Mouse (Mus musculus): Measurements from ENCODE around the gene Stra6. TPM values are rescaled to one million over a fixed set of nuclear protein-coding genes. Genes with fewer than 3 reads are reported as not detected.

Gene Stra6
- polyA plus RNA-seq, 1 experiment from 2014 or later = 8.6 TPM

- H3K4me1 ChIP-seq = peaks cover 36% of the 10 kb centered on the region
- no peak overlapping the region for H3K4me3 ChIP-seq
- H3K9ac ChIP-seq (replicated peaks) = no peak overlapping the region
- no peak overlapping the region for H3K27ac ChIP-seq (replicated peaks)
- H3K9me3 ChIP-seq = no peaks in the 10 kb centered on the region
- ATAC-seq (ENCODE audit: low FRiP score, low read depth) = no peak
- H3K27me3 ChIP-seq = peaks cover 35% of the 10 kb centered on the region
- no peaks in the 10 kb centered on the region for H3K36me3 ChIP-seq
- H3K4me2 ChIP-seq (replicated peaks) = no peak overlapping the region
- 48% methylated on average over 6 of the region's 6 CpGs for WGBS
These were observed 40.1 kb downstream of the Stra6 start for GRCm38 (mm10) chr9:58103647-58104046.

GRCm38 (mm10) chr9:58105595-58106169, 42.1 kb downstream of the Stra6 start:
- no peak for ATAC-seq (ENCODE audit: low FRiP score, low read depth)
- H3K4me2 ChIP-seq (replicated peaks) = no peak overlapping the region
- H3K9ac ChIP-seq (replicated peaks) = no peak overlapping the region
- H3K27me3 ChIP-seq = peaks cover 41% of the 10 kb centered on the region
- H3K4me1 ChIP-seq = peaks cover 36% of the 10 kb centered on the region
- no peak overlapping the region for H3K4me3 ChIP-seq
- H3K9me3 ChIP-seq = no peaks in the 10 kb centered on the region
- no peaks in the 10 kb centered on the region for H3K36me3 ChIP-seq
- H3K27ac ChIP-seq (replicated peaks) = 0 out of 2 replicates have a peak overlapping the region, but pooled peaks have one; percentile 2
- WGBS = 70% methylated on average over 15 of the region's 15 CpGs

- peak overlapping the region; percentile 73 for H3K27ac ChIP-seq (replicated peaks)
- WGBS = 38% methylated on average over 5 of the region's 5 CpGs
These were observed 43.9 kb downstream of the Stra6 start for GRCm38 (mm10) chr9:58107494-58107893.

GRCm38 (mm10) chr9:58110787-58111186, 47.2 kb downstream of the Stra6 start:
- no peak overlapping the region for H3K4me2 ChIP-seq (replicated peaks)
- no peak overlapping the region for H3K4me3 ChIP-seq
- WGBS = 78% methylated on average over 5 of the region's 5 CpGs
- H3K9me3 ChIP-seq = no peaks in the 10 kb centered on the region
- H3K27me3 ChIP-seq = peaks cover 52% of the 10 kb centered on the region
- no peaks in the 10 kb centered on the region for H3K36me3 ChIP-seq
- peak overlapping the region; percentile 95 for H3K27ac ChIP-seq (replicated peaks)
- peaks cover 69% of the 10 kb centered on the region for H3K4me1 ChIP-seq
- no peak overlapping the region for H3K9ac ChIP-seq (replicated peaks)
- ATAC-seq (ENCODE audit: low FRiP score, low read depth) = no peak

More at GRCm38 (mm10) chr9:58107494-58107893, 43.9 kb downstream of the Stra6 start:
- H3K4me2 ChIP-seq (replicated peaks) = no peak overlapping the region
- peaks cover 53% of the 10 kb centered on the region for H3K27me3 ChIP-seq
- H3K4me3 ChIP-seq = no peak overlapping the region
- H3K4me1 ChIP-seq = peaks cover 54% of the 10 kb centered on the region
- no peak for ATAC-seq (ENCODE audit: low FRiP score, low read depth)
- no peak overlapping the region for H3K9ac ChIP-seq (replicated peaks)
- H3K9me3 ChIP-seq = no peaks in the 10 kb centered on the region
- H3K36me3 ChIP-seq = no peaks in the 10 kb centered on the region

- ATAC-seq (ENCODE audit: low FRiP score, low read depth) = no peak; the same call in 1 of the 2 replicates
- Histone ChIP-seq H3K27me3 (peaks cover 57% of the 10 kb centered on the region), H3K36me3 (no peaks in the 10 kb centered on the region), H3K4me2 (replicated peaks) (no peak overlapping the region), H3K27ac (replicated peaks) (peak overlapping the region; percentile 95), H3K4me1 (peaks cover 71% of the 10 kb centered on the region), H3K4me3 (no peak overlapping the region), H3K9ac (replicated peaks) (no peak overlapping the region), H3K9me3 (no peaks in the 10 kb centered on the region)
- 47% methylated on average over 6 of the region's 6 CpGs for WGBS
These were observed 47.8 kb downstream of the Stra6 start for GRCm38 (mm10) chr9:58111431-58111830.

GRCm38 (mm10) chr9:58112321-58112751, 48.7 kb downstream of the Stra6 start:
- H3K4me3 ChIP-seq = peak overlapping the region; percentile 12; the same call in 1 of the 2 replicates
- H3K36me3 ChIP-seq = no peaks in the 10 kb centered on the region
- peak overlapping the region; percentile 51 for H3K4me2 ChIP-seq (replicated peaks)
- H3K9me3 ChIP-seq = no peaks in the 10 kb centered on the region
- ATAC-seq (ENCODE audit: low FRiP score, low read depth) = peak; percentile 74
- H3K27me3 ChIP-seq = peaks cover 59% of the 10 kb centered on the region
- peak overlapping the region; percentile 95 for H3K27ac ChIP-seq (replicated peaks)
- H3K9ac ChIP-seq (replicated peaks) = 0 out of 2 replicates have a peak overlapping the region, but pooled peaks have one; percentile 15
- 5% methylated on average over 6 of the region's 6 CpGs for WGBS
- peaks cover 77% of the 10 kb centered on the region for H3K4me1 ChIP-seq

- Histone ChIP-seq H3K4me1 (peaks cover 72% of the 10 kb centered on the region), H3K9me3 (no peaks in the 10 kb centered on the region), H3K27me3 (peaks cover 64% of the 10 kb centered on the region), H3K4me2 (replicated peaks) (peak overlapping the region; percentile 51), H3K27ac (replicated peaks) (peak overlapping the region; percentile 95), H3K4me3 (peak overlapping the region; percentile 28), H3K9ac (replicated peaks) (peak overlapping the region; percentile 53; the same call in 1 of the 2 replicates), H3K36me3 (no peaks in the 10 kb centered on the region)
- WGBS = 0% methylated on average over 6 of the region's 6 CpGs
- ATAC-seq (ENCODE audit: low FRiP score, low read depth) = peak; percentile 78
These were observed 49.3 kb downstream of the Stra6 start for GRCm38 (mm10) chr9:58112866-58113278.

- Histone ChIP-seq H3K9me3 (no peaks in the 10 kb centered on the region), H3K36me3 (no peaks in the 10 kb centered on the region), H3K4me2 (replicated peaks) (peak overlapping the region; percentile 51), H3K4me1 (peaks cover 69% of the 10 kb centered on the region), H3K27ac (replicated peaks) (peak overlapping the region; percentile 95), H3K27me3 (peaks cover 69% of the 10 kb centered on the region), H3K9ac (replicated peaks) (peak overlapping the region; percentile 53), H3K4me3 (peak overlapping the region; percentile 28)
- under 1% methylated on average over 22 of the region's 22 CpGs for WGBS
- peak; percentile 50 for ATAC-seq (ENCODE audit: low FRiP score, low read depth)
These were observed 49.8 kb downstream of the Stra6 start for GRCm38 (mm10) chr9:58113279-58113884.

- 3% methylated on average over 9 of the region's 9 CpGs for WGBS
- Histone ChIP-seq H3K4me3 (no peak overlapping the region; the same call in 1 of the 2 replicates), H3K36me3 (no peaks in the 10 kb centered on the region), H3K9ac (replicated peaks) (peak overlapping the region; percentile 53), H3K4me2 (replicated peaks) (peak overlapping the region; percentile 51), H3K4me1 (peaks cover 72% of the 10 kb centered on the region), H3K9me3 (no peaks in the 10 kb centered on the region), H3K27me3 (peaks cover 72% of the 10 kb centered on the region), H3K27ac (replicated peaks) (peak overlapping the region; percentile 95)
- ATAC-seq (ENCODE audit: low FRiP score, low read depth) = no peak
These were observed 50.4 kb downstream of the Stra6 start for GRCm38 (mm10) chr9:58114019-58114418.

GRCm38 (mm10) chr9:58115297-58115925, 51.8 kb downstream of the Stra6 start:
- Histone ChIP-seq H3K27ac (replicated peaks) (peak overlapping the region; percentile 95), H3K9ac (replicated peaks) (no peak overlapping the region), H3K4me1 (peaks cover 71% of the 10 kb centered on the region), H3K27me3 (peaks cover 61% of the 10 kb centered on the region), H3K4me2 (replicated peaks) (no peak overlapping the region), H3K36me3 (no peaks in the 10 kb centered on the region), H3K4me3 (no peak overlapping the region), H3K9me3 (no peaks in the 10 kb centered on the region)
- ATAC-seq (ENCODE audit: low FRiP score, low read depth) = no peak
- 30% methylated on average over 7 of the region's 7 CpGs for WGBS

- H3K4me1 ChIP-seq = peaks cover 63% of the 10 kb centered on the region
These were observed 52.5 kb downstream of the Stra6 start for GRCm38 (mm10) chr9:58116024-58116651.

More at GRCm38 (mm10) chr9:58116024-58116651, 52.5 kb downstream of the Stra6 start:
- ATAC-seq (ENCODE audit: low FRiP score, low read depth) = no peak
- no peak overlapping the region for H3K4me3 ChIP-seq
- no peak overlapping the region for H3K4me2 ChIP-seq (replicated peaks)
- H3K27ac ChIP-seq (replicated peaks) = peak overlapping the region; percentile 95; the same call in 1 of the 2 replicates
- peaks cover 55% of the 10 kb centered on the region for H3K27me3 ChIP-seq
- no peaks in the 10 kb centered on the region for H3K36me3 ChIP-seq
- WGBS = 38% methylated on average over 7 of the region's 7 CpGs
- no peak overlapping the region for H3K9ac ChIP-seq (replicated peaks)
- no peaks in the 10 kb centered on the region for H3K9me3 ChIP-seq

Measured in midbrain, embryonic 12.5 days (tissue).